Mouse (Mus musculus) embryonic facial prominence, embryonic 15.5 days (tissue): Measurements from ENCODE around the gene Unk. TPM values are rescaled to one million over a fixed set of nuclear protein-coding genes. Genes with fewer than 3 reads are reported as not detected.

ENCODE experiments used
- ATAC-seq: fragments of 200-750 bp; cut with Nextera tagmentation; 2 replicates; pipeline ENCODE4 v1.8.0; 2017; ENCODE audit warnings: low read depth, moderate TSS enrichment; ENCODE audit not compliant: insufficient number of reproducible peaks, low FRiP score, low TSS enrichment
- H3K27ac ChIP-seq: fragments of 300-500 bp; sonication (generic); replicated peaks from 2 replicates; pipeline ENCODE4 v1.5.1; 2015; ENCODE audit warnings: mild to moderate bottlenecking, inconsistent platforms
- H3K27me3 ChIP-seq: fragments of 300-500 bp; sonication (generic); 2 replicates; pipeline ENCODE4 v1.6.1; 2015; ENCODE audit warnings: inconsistent platforms
- H3K36me3 ChIP-seq: fragments of 300-500 bp; sonication (generic); 2 replicates; pipeline ENCODE4 v1.6.1; 2015; ENCODE audit warnings: mild to moderate bottlenecking, inconsistent platforms
- H3K4me1 ChIP-seq: fragments of 300-500 bp; sonication (generic); 2 replicates; pipeline ENCODE4 v1.6.1; 2015; ENCODE audit warnings: inconsistent platforms
- H3K4me2 ChIP-seq: fragments of 300-500 bp; sonication (generic); replicated peaks from 2 replicates; pipeline ENCODE4 v1.6.1; 2015; ENCODE audit warnings: mild to moderate bottlenecking, inconsistent platforms
- H3K4me3 ChIP-seq: fragments of 300-500 bp; sonication (generic); replicated peaks from 2 replicates; pipeline ENCODE4 v1.5.1; 2015; ENCODE audit warnings: mild to moderate bottlenecking, inconsistent platforms
- H3K9ac ChIP-seq: fragments of 300-500 bp; sonication (generic); 2 replicates; pipeline ENCODE4 v1.6.1; 2015; ENCODE audit warnings: inconsistent platforms
- H3K9me3 ChIP-seq: fragments of 300-500 bp; sonication (generic); replicated peaks from 2 replicates; pipeline ENCODE4 v1.6.1; 2016; ENCODE audit warnings: inconsistent platforms
- WGBS: fragments of 180-500 bp; shearing (Covaris S2); methylation state at CpG from one replicate; pipeline ENCODE4 v1.1.7; 2015; 5-methylcytosine and 5-hydroxymethylcytosine counted together
- polyA plus RNA-seq: library from polyadenylated mRNA; unstranded; fragments of >200 nt; fragmentation: Nextera tagmentation; extraction: Ambion mirVana; gene quantifications from 2 replicates; pipeline ENCODE4 v1.2.1, GENCODE M21; 2015

Gene Unk
- 36.8 and 42.2 TPM in 2 replicates for polyA plus RNA-seq

GRCm38 (mm10) chr11:116030088-116030897, at the start of gene Unk:
TSS of gene Unk (plus strand) at chr11:116030322.
- Histone ChIP-seq H3K27ac (peak within 1 kb of the TSS; percentile 100), H3K9me3 (no peaks in the 10 kb centered on the region)
- under 1% methylated on average over 66 of the region's 67 CpGs for WGBS

GRCm38 (mm10) chr11:115982472-115982871, 47.6 kb upstream of the Unk start:
- Histone ChIP-seq H3K27me3 (0 out of 2 replicates have a peak, but pooled peaks cover 5% of the 10 kb centered on the region), H3K4me2 (no peak overlapping the region), H3K27ac (no peak overlapping the region), H3K4me1 (no peaks in the 10 kb centered on the region), H3K9me3 (no peaks in the 10 kb centered on the region), H3K9ac (no peak overlapping the region), H3K36me3 (no peaks in the 10 kb centered on the region), H3K4me3 (no peak overlapping the region)
- 89% methylated on average over 15 of the region's 15 CpGs for WGBS
- ATAC-seq = no peak

More at GRCm38 (mm10) chr11:116030088-116030897, at the start of gene Unk:
- peaks cover 7% of the 10 kb centered on the region; the same call in 1 of the 2 replicates for H3K36me3 ChIP-seq
- peak within 1 kb of the TSS; percentile 81 for H3K4me3 ChIP-seq
- peak within 1 kb of the TSS; percentile 79 for H3K4me2 ChIP-seq
- peak within 1 kb of the TSS; percentile 92 for H3K9ac ChIP-seq
- peak; percentile 94 for ATAC-seq
- H3K4me1 ChIP-seq = peaks cover 15% of the 10 kb centered on the region
- H3K27me3 ChIP-seq = no peaks in the 10 kb centered on the region

- Histone ChIP-seq H3K4me2 (no peak overlapping the region), H3K36me3 (no peaks in the 10 kb centered on the region), H3K9me3 (no peaks in the 10 kb centered on the region), H3K9ac (no peak overlapping the region), H3K4me3 (no peak overlapping the region), H3K27me3 (no peaks in the 10 kb centered on the region), H3K4me1 (no peaks in the 10 kb centered on the region), H3K27ac (no peak overlapping the region)
- WGBS = 86% methylated on average over 8 of the region's 8 CpGs
- ATAC-seq = no peak; the same call in 1 of the 2 replicates
Measured at GRCm38 (mm10) chr11:115983291-115983690, 46.8 kb upstream of the Unk start.

GRCm38 (mm10) chr11:115989686-115990085, 40.4 kb upstream of the Unk start:
- Histone ChIP-seq H3K4me1 (no peaks in the 10 kb centered on the region), H3K27ac (no peak overlapping the region), H3K9me3 (no peaks in the 10 kb centered on the region), H3K27me3 (no peaks in the 10 kb centered on the region), H3K4me2 (0 out of 2 replicates have a peak overlapping the region, but pooled peaks have one; percentile 15), H3K4me3 (0 out of 2 replicates have a peak overlapping the region, but pooled peaks have one; percentile 1), H3K9ac (no peak overlapping the region), H3K36me3 (no peaks in the 10 kb centered on the region)
- ATAC-seq = no peak
- 26% methylated on average over 15 of the region's 15 CpGs for WGBS

GRCm38 (mm10) chr11:115992098-115992497, 38.0 kb upstream of the Unk start:
- Histone ChIP-seq H3K4me3 (no peak overlapping the region), H3K4me1 (no peaks in the 10 kb centered on the region), H3K27me3 (no peaks in the 10 kb centered on the region), H3K9ac (no peak overlapping the region), H3K9me3 (no peaks in the 10 kb centered on the region), H3K27ac (no peak overlapping the region), H3K36me3 (no peaks in the 10 kb centered on the region), H3K4me2 (no peak overlapping the region)
- ATAC-seq = no peak
- WGBS = 43% methylated on average over 4 of the region's 4 CpGs

- H3K36me3 ChIP-seq = no peaks in the 10 kb centered on the region
- H3K9me3 ChIP-seq = no peaks in the 10 kb centered on the region
- no peak overlapping the region for H3K27ac ChIP-seq
- peaks cover 6% of the 10 kb centered on the region; the same call in 1 of the 2 replicates for H3K4me1 ChIP-seq
- no peak overlapping the region for H3K4me3 ChIP-seq
- no peak overlapping the region for H3K9ac ChIP-seq
- H3K27me3 ChIP-seq = no peaks in the 10 kb centered on the region
- no peak for ATAC-seq
- H3K4me2 ChIP-seq = no peak overlapping the region
- WGBS = 87% methylated on average over 3 of the region's 3 CpGs
Measured at GRCm38 (mm10) chr11:115995256-115995655, 34.9 kb upstream of the Unk start.

GRCm38 (mm10) chr11:115997047-115997446, 33.1 kb upstream of the Unk start:
- no peak overlapping the region for H3K27ac ChIP-seq
- H3K4me1 ChIP-seq = peaks cover 10% of the 10 kb centered on the region; the same call in 1 of the 2 replicates
- H3K4me3 ChIP-seq = no peak overlapping the region
- no peaks in the 10 kb centered on the region for H3K36me3 ChIP-seq
- no peaks in the 10 kb centered on the region for H3K9me3 ChIP-seq
- H3K4me2 ChIP-seq = no peak overlapping the region
- H3K9ac ChIP-seq = no peak overlapping the region
- ATAC-seq = no peak
- no peaks in the 10 kb centered on the region for H3K27me3 ChIP-seq
- 68% methylated on average over 4 of the region's 4 CpGs for WGBS

GRCm38 (mm10) chr11:115997662-115998061, 32.5 kb upstream of the Unk start:
- H3K27ac ChIP-seq = no peak overlapping the region
- no peaks in the 10 kb centered on the region for H3K27me3 ChIP-seq
- H3K36me3 ChIP-seq = no peaks in the 10 kb centered on the region
- no peak overlapping the region for H3K4me3 ChIP-seq
- 73% methylated on average over 5 of the region's 5 CpGs for WGBS
- H3K4me1 ChIP-seq = peaks cover 10% of the 10 kb centered on the region; the same call in 1 of the 2 replicates
- no peak for ATAC-seq
- no peak overlapping the region for H3K4me2 ChIP-seq
- no peak overlapping the region for H3K9ac ChIP-seq
- no peaks in the 10 kb centered on the region for H3K9me3 ChIP-seq

- WGBS = 71% methylated on average over 7 of the region's 7 CpGs
- Histone ChIP-seq H3K4me1 (peaks cover 13% of the 10 kb centered on the region), H3K9me3 (no peaks in the 10 kb centered on the region), H3K27me3 (no peaks in the 10 kb centered on the region), H3K4me3 (no peak overlapping the region), H3K27ac (no peak overlapping the region), H3K9ac (no peak overlapping the region), H3K36me3 (no peaks in the 10 kb centered on the region), H3K4me2 (no peak overlapping the region)
- no peak for ATAC-seq
Measured at GRCm38 (mm10) chr11:115999027-115999426, 31.1 kb upstream of the Unk start.

- peaks cover 19% of the 10 kb centered on the region for H3K4me1 ChIP-seq
- no peak for ATAC-seq
- H3K36me3 ChIP-seq = no peaks in the 10 kb centered on the region
- no peaks in the 10 kb centered on the region for H3K27me3 ChIP-seq
- H3K4me3 ChIP-seq = no peak overlapping the region
- H3K9ac ChIP-seq = no peak overlapping the region
- no peak overlapping the region for H3K4me2 ChIP-seq
- WGBS = 14% methylated on average over 14 of the region's 14 CpGs
- no peak overlapping the region for H3K27ac ChIP-seq
- no peaks in the 10 kb centered on the region for H3K9me3 ChIP-seq
Measured at GRCm38 (mm10) chr11:115999538-116000143, 30.5 kb upstream of the Unk start.

- no peak for ATAC-seq
- H3K9ac ChIP-seq = no peak overlapping the region
- WGBS = 27% methylated on average over 10 of the region's 10 CpGs
- H3K4me2 ChIP-seq = no peak overlapping the region
- no peak overlapping the region for H3K4me3 ChIP-seq
- H3K27me3 ChIP-seq = no peaks in the 10 kb centered on the region
- H3K36me3 ChIP-seq = no peaks in the 10 kb centered on the region
- H3K27ac ChIP-seq = no peak overlapping the region
- H3K4me1 ChIP-seq = peaks cover 29% of the 10 kb centered on the region
- H3K9me3 ChIP-seq = no peaks in the 10 kb centered on the region
Measured at GRCm38 (mm10) chr11:116000607-116001006, 29.5 kb upstream of the Unk start.
